Mouse (Mus musculus) urinary bladder, postnatal 10 days (tissue): ENCODE measurements around the gene Mndal.
"Not testable (repeated sequence)": the region's sequence is repeated elsewhere in the genome, so short reads cannot be mapped to it uniquely, and the experiment has no call there.

Experiments
- DNase-seq: peaks from one replicate; pipeline ENCODE4 v3.0.0; 2022; ENCODE audit warnings: low spot score

The Mndal gene

DNA sequence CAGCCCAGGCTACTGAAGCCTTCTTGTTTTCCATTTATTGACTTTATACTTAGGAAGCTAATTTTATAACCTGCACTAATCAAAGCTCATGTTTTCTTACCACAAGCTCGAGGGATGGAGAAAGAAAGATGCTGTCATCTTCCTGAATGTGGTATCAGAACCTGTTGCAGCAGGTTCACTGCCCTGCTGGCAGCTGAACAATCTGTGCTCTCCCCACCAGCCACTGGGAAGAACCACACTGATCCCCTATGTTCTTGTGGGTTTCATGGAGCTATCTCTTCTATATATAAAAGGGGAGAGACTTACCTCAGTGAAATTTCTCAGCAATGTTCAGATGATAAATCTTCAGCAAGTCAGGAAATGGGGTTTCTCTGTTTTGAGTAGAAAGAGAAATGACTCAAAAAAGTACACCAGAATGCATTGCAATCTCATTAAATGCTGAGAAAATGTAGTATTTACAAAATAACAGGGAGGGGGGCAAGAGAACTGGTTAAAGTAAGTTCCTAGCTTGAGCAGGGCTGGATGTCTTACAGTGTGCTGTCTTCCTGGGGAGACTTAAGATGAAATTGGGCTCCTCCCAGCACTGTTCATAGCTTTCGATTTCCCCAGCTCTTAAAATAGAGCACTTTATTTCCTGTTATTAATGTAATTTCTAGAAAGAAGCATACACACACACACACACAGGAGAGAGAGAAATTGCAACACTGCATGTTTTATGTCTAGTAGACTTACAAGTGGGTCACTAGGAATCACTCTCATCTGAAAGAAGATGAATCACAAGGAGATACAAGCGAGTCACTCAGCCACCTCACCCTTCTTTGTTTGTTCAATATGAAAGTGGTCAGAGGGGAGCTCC lies at the start of gene Mndal, which contains the start of gene Ifi203:
Gene Mndal, minus strand, starts transcription at position 568 of the 856 bp plus-strand sequence.
Gene Ifi203, minus strand, starts transcription at position 749 of the 856 bp plus-strand sequence.
- not testable (repeated sequence) for DNase-seq

GRCm38 (mm10) chr1:173982694-173983305 lies 40.5 kb upstream of the Mndal start, which contains the start of gene Ifi202b:
Ifi202b (minus strand) TSS chr1:173982744.
- DNase-seq = not testable (repeated sequence)

DNA sequence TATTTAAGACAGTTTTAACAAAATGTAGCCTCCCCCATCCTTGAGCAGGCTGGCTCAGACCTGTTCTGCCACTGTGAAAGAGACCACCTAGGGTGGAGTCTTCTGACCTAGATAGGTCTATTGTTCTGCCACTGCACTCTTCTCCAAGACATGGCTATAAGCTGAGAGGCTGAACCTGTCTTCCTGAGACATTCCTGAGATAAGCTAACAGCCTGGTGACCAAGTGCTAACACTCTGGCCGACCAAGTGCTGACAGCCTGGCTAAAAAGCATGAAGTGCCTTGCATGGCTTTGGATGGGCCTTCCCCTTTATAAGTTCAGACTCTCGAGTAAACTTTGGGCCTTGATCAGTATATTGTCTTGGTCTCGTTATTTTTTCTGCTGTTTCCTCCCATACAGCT lies 38.7 kb upstream of the Mndal start:
- DNase-seq = not testable (repeated sequence)

DNA sequence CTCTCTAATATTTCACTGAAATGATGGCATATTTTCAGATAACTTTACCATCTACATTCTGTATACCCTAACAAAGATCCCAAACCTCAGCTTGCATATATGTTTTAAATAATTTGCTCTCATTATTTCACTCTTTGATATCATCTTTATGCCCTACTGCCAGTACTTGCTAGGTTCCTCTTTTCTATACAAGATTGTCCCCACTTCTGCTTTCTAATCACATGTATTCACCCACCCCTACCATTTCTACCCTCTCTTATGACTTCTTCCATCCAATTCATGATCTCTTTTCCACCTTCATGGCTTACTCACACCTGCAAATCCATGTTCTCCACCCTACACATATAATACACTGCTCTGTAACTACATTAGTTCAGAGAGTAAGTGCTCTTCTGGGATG lies 35.3 kb upstream of the Mndal start:
- no peak for DNase-seq

GRCm38 (mm10) chr1:173973111-173973510 lies 30.8 kb upstream of the Mndal start:
- DNase-seq = no peak

DNA sequence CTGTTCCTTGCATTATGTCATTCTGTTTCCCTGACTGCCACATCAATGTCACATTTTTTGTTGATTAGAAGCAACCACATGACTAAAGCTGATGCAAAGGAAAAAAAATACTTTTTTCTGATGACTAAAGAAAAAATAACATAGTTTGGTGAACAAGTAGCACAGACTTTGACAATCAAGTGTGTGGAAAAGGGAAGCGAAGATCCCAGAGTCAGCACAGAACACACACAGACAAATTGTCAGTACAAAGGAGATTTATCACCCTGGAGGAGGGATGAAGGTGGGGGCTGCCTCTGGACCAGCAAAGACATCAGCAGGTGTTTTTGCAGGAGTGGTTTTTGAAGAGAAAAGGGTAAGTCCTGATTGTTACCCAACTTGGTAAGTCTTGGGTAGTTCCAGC lies 19.2 kb upstream of the Mndal start:
- DNase-seq = not testable (repeated sequence)

GRCm38 (mm10) chr1:173959998-173960397 lies 17.7 kb upstream of the Mndal start:
- not testable (repeated sequence) for DNase-seq

- not testable (repeated sequence) for DNase-seq
Measured at GRCm38 (mm10) chr1:173955839-173956527, 13.7 kb upstream of the Mndal start.

GRCm38 (mm10) chr1:173955071-173955796 lies 12.9 kb upstream of the Mndal start:
- DNase-seq = no peak

- DNase-seq = no peak
Measured at GRCm38 (mm10) chr1:173953563-173953962, 11.3 kb upstream of the Mndal start.

DNA sequence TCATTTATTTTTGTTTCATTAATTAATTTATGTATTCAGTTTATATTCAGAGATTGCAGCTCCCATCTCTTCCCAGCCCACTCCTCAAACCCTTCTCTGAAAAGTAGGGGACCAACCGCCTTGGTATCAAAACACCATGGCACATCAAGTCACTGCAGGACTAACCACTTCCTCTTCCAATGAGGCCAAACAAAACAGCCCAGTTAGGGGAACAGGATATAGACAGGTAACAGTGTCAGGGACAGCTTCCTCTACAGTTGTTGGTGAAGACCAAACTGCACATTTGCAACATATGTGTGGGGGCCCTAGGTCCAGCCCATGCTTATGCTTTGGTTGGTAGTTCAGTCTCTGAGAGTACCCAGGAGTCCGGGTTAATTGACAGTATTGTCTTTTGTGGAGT lies 6.8 kb upstream of the Mndal start:
- DNase-seq = not testable (repeated sequence)

DNA sequence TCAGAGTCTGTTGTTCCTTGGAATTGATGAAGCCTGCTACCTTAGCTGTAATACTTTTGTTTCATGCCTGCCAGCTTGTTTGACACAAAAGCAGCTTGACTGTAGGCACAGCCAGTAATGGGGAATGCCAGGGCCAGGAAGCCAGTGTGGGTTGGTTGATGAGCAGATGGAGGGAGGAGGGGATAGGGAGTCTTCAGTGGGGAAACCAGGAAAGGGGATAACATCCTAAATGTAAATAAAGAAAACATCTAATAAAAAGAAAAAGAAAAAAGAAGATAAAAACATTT lies 432 bp upstream of the Mndal start:
- not testable (repeated sequence) for DNase-seq

DNA sequence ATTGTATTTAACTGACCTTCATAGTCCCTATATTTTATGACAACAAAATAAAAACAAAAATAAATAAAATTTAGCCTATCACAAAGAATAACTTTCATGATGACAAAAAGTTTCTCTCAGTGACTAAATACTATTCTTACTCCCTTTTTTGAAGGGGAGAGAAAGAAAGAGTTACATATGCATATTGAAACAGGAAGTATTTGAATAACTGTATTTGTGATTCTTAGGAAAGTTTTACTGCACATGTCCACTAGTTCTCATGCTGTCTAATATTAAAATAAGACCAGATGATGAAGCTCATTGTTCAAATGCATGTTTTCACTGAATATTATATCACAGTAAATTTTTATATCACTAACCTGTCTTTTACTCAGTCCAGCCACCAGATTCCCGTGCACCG lies 769 bp downstream of the Mndal start:
- not testable (repeated sequence) for DNase-seq

DNA sequence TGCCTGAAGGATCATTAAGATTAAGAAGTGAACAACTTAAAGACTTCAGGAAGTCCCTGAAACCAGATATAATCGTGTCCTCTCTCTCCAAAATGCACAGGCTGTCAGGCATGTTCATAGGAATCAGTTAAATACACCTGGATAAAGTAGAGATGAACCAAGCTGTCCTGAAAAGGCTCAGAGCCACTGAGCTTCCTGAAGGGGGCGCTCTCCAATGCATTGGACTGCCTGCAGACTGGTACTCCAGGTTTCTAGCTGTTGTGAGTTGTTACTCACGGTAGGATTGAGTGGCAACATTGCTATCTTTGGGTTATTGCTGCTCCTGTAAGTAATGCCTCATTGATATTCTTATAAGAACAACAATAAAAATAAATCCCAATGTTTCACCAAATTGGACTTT lies 23.0 kb downstream of the Mndal start:
- not testable (repeated sequence) for DNase-seq

GRCm38 (mm10) chr1:173914559-173914958 lies 27.7 kb downstream of the Mndal start:
- no peak for DNase-seq

- DNase-seq = not testable (repeated sequence)
Measured at GRCm38 (mm10) chr1:173913256-173913791, 29.0 kb downstream of the Mndal start.

- DNase-seq = not testable (repeated sequence)
Measured at GRCm38 (mm10) chr1:173912548-173913255, 29.6 kb downstream of the Mndal start, which contains the start of gene Ifi211. Ifi211 (minus strand) TSS chr1:173913046.

DNA sequence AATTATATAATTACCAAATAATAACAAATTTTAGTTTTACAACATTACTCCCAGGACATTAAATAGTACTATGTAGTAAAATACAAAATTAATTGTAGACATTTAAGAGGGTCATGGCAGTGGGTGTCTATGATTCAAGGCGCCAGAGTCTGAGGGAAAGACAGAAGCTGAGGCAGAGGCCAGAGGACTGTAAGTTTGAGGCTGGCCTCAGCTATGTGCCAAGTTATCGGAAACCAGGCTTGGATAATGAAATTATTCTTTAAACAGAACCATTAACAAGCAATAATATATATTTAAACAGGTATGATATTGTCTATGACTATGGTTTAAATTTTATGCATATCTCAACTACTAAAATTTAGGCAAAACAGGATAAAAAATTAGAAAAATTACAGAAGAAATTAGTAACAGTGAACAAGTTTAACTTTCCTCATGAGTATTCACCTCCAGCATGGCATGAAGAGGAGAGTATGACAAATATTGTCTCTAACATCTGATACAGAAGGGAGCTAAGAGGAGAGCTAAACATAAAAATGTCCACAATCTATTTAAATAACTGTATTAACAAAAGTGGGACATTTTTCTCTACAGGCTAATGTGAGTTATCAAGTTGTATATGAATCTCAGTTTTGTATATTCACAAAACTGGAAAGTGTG lies 30.4 kb downstream of the Mndal start:
- DNase-seq = no peak

DNA sequence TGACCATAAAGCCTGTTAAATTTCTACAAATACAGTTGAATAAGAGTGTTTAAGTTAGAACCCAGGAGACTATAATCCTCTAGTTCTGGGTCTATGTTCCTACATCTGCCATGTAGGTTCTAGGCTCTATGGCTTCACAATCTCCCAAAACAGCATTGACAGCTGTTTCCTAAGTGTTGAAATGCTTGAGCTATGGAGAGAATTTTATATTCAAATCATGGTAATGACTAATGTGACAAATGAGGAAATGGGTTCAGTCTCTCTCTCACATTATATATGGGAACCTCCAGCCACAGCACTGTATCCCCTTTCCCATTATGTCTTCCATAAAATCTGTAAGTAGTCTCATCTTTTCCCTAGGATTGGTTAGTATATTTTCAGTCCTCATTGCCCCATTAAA lies 33.9 kb downstream of the Mndal start:
- DNase-seq = not testable (repeated sequence)

DNA sequence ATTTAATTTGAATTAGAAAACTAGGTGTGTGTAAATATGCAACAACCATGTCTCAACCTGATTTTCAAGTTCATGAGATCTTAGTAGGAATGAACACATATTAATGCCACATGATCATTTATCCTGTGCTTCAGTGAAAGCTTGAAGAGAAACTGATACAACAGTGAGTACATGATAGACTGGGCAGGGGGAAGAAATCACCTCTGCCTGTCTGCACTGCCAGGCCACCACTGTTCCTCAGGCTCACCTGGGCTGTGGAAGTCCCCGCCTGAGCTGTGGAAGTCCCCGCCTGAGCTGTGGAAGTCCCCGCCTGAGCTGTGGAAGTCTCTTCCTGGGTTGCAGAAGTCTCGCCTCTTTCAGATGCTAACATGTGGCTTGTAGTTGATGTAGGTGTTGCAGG lies 36.4 kb downstream of the Mndal start:
- not testable (repeated sequence) for DNase-seq
